Mouse (Mus musculus): ENCODE measurements at regions not wholly inside any gene's neighbourhood (a gene's known extent, or its start where the extent isn't known, plus 50 kb on each side); places are given as distances from the start of the nearest gene placed in this dataset.

DNA sequence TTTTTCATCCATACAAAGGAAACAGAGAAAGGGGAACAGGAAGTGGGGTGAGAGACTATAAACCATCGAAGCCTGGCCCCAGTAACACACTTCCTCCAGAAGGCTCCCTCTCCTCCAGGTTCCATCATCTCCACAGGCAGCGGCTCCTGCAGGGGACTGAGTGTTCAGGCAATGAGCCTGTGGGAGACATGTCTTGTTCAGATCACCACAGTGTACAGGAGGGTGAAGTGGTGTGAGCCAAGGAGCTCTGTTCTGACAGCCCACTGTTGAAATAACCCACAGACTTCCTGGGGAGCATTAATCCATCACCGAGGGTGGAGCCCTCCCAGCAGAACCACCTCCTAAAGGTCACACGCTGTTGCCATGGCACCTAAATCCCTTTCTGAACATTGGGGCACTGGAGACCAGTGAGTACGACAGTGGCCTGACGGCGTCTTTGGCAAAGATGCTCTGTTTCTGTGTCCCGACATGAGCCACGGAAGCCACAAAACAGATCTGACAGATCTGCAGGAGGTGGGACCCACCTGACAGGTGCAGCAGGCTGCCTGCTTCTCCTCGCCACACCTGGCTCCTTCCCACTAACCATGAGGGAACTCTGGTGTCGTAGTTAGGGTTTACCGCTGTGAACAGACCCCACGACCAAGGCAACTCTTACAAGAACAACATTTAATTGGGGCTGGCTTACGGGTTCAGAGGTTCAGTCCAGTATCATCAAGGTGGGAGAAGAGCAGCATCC, 60.9 kb downstream of the Psmg1 start:
- Histone ChIP-seq H3K9me3 (no peaks in the 10 kb centered on the region), H3K36me3 (no peaks in the 10 kb centered on the region), H3K4me2 (no peak overlapping the region), H3K4me1 (replicated peaks) (no peaks in the 10 kb centered on the region), H3K27ac (no peak overlapping the region), H3K27me3 (no peaks in the 10 kb centered on the region), H3K4me3 (no peak overlapping the region), H3K9ac (no peak overlapping the region)
- 76% methylated on average over 14 of the region's 14 CpGs for WGBS
- ATAC-seq (ENCODE audit: low FRiP score): no peak

DNA sequence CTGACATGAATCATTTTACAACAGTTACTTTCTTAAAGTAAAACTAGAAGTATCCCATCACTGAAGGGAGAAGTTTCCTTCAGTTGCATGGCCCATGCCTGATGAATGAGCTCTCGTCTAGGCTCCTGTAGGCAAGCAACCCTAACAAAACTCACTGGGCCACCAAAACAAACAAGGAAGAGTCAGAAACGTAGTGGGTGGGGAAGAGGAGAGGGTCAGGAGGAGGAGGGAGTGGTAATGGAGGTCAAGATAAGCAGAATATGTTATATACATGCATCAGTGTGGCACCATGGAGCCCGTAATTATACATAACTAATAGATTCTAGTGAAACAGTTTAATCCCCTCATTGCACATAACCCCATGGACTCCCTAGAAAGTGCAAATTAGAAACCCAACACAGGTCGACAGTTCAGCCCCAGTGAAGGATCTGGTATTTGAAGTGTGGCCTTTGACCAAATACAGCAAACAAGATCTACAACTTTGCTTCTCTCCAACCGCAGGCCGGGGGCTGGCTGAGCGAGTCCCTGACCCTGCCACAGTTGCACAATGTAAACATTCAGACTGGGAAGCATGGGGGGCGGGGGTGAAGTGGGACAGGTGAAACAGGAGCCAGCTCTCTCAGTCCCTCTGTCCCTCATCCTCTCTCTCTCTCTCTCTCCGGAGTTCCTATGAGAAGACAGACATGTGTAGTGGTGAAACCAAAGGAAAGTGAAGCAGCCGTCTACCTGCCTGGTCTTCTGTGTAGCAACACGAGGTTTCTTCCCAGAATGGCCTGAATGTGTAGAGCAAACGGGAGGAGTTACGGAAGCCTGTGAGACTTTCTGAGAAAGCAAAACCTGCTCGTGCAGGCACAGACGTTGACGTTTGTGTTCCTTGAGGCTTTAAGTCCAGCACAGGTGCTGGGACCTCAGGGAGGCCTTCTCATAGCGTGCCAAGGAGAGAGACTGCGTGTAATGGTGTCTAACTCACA, 62.2 kb downstream of the Psmg1 start:
- Histone ChIP-seq H3K9me3 (no peaks in the 10 kb centered on the region), H3K36me3 (no peaks in the 10 kb centered on the region), H3K4me3 (no peak overlapping the region), H3K27me3 (no peaks in the 10 kb centered on the region), H3K27ac (no peak overlapping the region), H3K4me2 (no peak overlapping the region), H3K4me1 (replicated peaks) (no peaks in the 10 kb centered on the region), H3K9ac (no peak overlapping the region)
- WGBS: 80% methylated on average over 18 of the region's 18 CpGs
- no peak for ATAC-seq (ENCODE audit: low FRiP score)

DNA sequence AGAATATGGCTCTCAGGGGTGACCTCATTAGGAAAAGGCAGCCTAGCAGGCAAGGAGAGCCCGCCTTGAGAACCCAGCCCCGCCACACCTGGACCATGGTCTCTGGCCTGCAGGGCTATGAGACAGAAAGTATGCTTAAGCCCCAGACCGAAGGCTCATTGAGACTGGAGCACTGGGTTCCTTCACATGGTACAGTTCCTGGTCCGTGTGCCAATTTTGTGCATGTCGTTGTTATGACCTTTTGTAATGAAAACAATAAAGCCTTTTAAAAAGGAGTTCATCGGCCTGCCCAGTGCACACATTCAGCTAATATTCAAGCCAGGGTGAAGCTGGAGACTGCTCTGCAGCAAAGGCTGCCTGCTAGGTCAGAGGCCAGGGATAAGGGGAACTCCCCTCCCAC, 64.2 kb downstream of the Psmg1 start:
- no peaks in the 10 kb centered on the region for H3K4me1 ChIP-seq (replicated peaks)
- H3K27ac ChIP-seq: no peak overlapping the region
- H3K9ac ChIP-seq: no peak overlapping the region
- H3K36me3 ChIP-seq: no peaks in the 10 kb centered on the region
- H3K4me3 ChIP-seq: no peak overlapping the region
- no peak for ATAC-seq (ENCODE audit: low FRiP score)
- H3K4me2 ChIP-seq: no peak overlapping the region
- no peaks in the 10 kb centered on the region for H3K9me3 ChIP-seq
- H3K27me3 ChIP-seq: no peaks in the 10 kb centered on the region
- WGBS: 77% methylated on average over 6 of the region's 6 CpGs

DNA sequence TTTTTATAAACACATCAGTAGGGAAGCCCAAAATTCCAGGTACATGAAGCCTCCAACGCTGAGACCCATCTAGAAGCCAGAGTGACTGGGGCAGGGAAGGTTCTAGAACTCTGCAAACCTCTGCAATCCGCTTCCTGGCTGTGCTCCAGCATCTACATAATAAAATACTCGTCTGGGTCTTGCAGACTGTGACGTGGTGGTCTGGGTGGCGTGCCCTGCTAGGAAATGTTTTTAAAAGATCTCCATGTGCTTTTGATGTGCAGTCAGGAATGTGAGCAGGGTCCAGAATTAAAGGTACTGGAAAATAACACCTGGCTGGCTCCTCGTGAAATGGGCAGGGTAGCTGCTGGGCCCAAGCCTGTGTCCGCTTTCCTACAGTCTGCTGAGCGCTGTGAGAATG, 66.0 kb downstream of the Psmg1 start:
- no peak overlapping the region for H3K4me3 ChIP-seq
- H3K9ac ChIP-seq: no peak overlapping the region
- H3K4me1 ChIP-seq (replicated peaks): no peaks in the 10 kb centered on the region
- no peaks in the 10 kb centered on the region for H3K9me3 ChIP-seq
- 74% methylated on average over 8 of the region's 8 CpGs for WGBS
- H3K27ac ChIP-seq: no peak overlapping the region
- no peak for ATAC-seq (ENCODE audit: low FRiP score)
- no peaks in the 10 kb centered on the region for H3K36me3 ChIP-seq
- H3K4me2 ChIP-seq: no peak overlapping the region
- no peaks in the 10 kb centered on the region for H3K27me3 ChIP-seq

DNA sequence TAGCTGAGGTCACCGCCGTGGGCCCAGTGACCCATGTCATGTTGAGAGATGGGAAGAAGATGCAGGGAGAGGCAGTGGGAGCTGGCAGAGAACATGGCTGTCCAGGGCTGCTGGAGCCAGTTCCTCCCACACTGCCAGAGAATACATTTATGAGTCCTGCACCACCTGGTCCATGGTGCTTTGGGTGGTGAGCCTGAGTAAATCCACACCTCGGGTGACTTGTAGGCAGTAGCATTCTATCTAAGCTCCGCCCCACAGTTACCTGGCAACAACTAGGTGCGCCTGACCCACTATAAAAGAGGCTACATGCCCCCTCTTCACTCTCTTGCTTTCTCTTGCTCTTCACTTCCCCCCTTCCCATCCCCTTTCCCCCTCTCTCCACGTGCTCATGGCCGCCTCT, 66.8 kb downstream of the Psmg1 start:
- no peak overlapping the region for H3K4me3 ChIP-seq
- ATAC-seq (ENCODE audit: low FRiP score): no peak
- no peak overlapping the region for H3K27ac ChIP-seq
- WGBS: 89% methylated on average over 7 of the region's 7 CpGs
- H3K9me3 ChIP-seq: no peaks in the 10 kb centered on the region
- no peaks in the 10 kb centered on the region for H3K27me3 ChIP-seq
- H3K36me3 ChIP-seq: no peaks in the 10 kb centered on the region
- no peak overlapping the region for H3K4me2 ChIP-seq
- H3K9ac ChIP-seq: no peak overlapping the region
- H3K4me1 ChIP-seq (replicated peaks): no peaks in the 10 kb centered on the region

DNA sequence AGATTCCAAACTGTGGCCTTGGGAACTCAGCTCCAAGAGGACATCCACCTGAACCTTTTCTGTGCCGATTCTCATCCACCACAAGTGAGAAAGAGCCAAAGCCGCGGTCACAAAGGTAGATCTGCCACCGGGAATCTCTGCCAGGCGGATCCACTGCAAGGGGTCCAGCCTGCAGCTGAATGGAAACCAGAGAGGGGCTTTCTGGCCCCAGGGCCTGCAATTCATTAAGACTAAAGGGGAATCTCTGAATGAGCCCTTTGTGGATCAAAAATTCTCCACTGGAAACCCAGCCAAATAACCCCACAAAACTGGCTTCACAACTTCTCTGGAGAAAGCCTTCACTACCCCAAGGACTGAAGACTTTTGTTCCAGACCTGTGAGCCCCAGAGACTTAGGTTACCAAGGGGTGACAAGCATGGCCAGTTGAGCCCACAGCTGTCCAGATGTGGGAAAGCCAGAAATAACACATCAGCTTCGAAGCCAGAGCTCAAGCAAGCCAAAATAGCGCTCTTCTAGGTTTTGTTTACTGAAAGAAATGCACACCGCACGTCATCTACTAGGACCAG, 68.3 kb downstream of the Psmg1 start:
- no peaks in the 10 kb centered on the region for H3K36me3 ChIP-seq
- H3K4me3 ChIP-seq: no peak overlapping the region
- H3K4me2 ChIP-seq: no peak overlapping the region
- no peak overlapping the region for H3K27ac ChIP-seq
- no peak for ATAC-seq (ENCODE audit: low FRiP score)
- 82% methylated on average over 9 of the region's 9 CpGs for WGBS
- H3K9ac ChIP-seq: no peak overlapping the region
- H3K27me3 ChIP-seq: no peaks in the 10 kb centered on the region
- H3K4me1 ChIP-seq (replicated peaks): no peaks in the 10 kb centered on the region
- no peaks in the 10 kb centered on the region for H3K9me3 ChIP-seq

DNA sequence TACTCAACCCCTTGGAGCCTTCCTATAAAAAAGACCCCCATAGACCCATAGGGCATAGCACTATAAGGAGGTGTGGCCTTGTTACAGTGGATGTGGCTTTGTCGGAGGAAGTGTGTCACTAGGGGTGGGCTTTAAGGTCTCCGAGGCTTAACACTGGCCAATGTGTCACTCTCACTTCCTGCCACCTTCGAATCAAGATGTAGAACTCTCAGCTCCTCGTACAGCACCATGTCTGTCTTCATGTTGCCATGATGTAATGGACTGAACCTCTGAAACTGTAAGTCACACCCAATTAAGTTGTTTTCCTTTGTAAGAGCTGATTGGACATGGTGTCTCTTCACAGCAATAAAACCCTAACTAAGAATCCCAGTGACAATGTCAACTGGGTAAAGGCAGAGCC, 69.6 kb downstream of the Psmg1 start:
- Histone ChIP-seq H3K4me1 (replicated peaks) (no peaks in the 10 kb centered on the region), H3K9me3 (no peaks in the 10 kb centered on the region), H3K4me2 (no peak overlapping the region), H3K9ac (no peak overlapping the region), H3K36me3 (no peaks in the 10 kb centered on the region), H3K27me3 (no peaks in the 10 kb centered on the region), H3K4me3 (no peak overlapping the region), H3K27ac (no peak overlapping the region)
- 84% methylated on average over 4 of the region's 4 CpGs for WGBS
- ATAC-seq (ENCODE audit: low FRiP score): no peak

DNA sequence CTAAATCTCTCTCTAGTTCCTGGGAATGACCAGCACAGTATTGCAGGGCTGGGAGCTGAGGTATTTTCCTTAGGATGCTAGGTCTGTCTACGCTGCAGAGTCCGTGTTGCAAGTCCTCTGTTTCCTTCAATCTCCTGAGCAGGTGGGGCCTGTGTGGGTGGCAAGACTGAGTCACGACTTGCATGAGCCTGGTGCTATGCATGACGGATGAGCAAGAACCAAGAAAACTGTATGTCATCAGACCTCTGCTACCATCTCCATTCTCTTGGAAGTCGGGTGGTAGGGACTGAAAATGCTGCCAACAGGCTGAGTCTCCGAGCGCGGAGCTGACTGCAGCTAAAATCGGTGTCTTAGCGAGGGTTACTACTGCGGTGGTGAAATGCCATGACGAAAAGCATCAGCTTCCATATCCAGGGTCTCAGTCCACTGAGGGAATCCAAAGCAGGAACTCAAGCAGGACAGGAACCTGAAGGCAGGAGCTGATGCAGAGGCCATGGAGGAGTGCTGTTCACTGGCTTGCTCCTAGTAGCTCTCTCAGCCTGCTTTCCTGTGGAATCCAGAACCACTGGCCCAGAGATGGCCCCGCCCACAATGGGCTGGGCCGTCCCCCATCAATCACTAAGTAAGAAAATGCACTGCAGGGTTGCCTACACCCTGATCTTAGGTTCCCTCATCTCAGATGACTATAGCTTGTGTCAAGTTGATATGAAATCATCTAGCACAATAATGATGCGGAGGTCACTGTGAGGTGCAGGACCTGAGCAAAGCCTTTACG, 71.9 kb downstream of the Psmg1 start:
- no peaks in the 10 kb centered on the region for H3K27me3 ChIP-seq
- 94% methylated on average over 16 of the region's 16 CpGs for WGBS

DNA sequence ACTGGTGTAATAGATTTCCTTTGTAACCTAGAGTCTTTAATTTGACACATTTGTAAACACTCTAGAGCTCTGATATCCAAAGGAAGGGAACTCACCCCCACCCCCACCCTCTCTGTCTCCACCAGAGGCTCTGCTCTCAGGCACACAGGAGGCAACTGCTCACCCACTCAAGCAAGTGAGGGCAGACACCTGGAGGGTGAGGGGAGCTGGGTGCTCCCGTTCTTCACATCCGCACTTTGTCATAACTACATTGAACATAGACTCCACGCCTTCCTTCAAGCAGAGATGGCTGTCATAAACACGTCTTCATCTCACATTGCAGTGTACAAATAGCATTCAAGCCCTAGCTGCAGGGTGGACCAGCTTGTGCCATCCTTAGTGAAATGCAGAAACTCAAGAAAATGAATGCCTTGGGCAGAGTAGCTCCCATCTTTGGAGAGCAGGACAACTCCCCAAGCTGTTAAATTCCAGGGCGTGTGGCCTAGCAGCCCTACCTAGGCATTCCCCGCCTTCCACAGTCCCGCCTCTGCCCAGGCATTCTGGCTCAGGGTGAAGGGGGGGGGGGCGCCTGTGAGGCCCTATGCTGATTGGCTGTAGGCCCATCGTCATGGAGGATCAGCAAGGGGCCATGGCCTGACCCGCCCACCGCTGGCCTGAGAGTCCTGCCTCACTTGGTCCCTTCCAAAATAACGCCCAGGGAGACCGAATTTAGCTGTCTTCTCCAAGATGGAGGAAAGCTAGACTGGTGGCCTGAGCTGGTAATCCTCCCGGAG, 72.9 kb downstream of the Psmg1 start:
- no peaks in the 10 kb centered on the region for H3K9me3 ChIP-seq
- ATAC-seq (ENCODE audit: low FRiP score): no peak
- no peaks in the 10 kb centered on the region for H3K27me3 ChIP-seq
- no peaks in the 10 kb centered on the region for H3K4me1 ChIP-seq (replicated peaks)
- no peak overlapping the region for H3K4me3 ChIP-seq
- H3K4me2 ChIP-seq: no peak overlapping the region
- H3K27ac ChIP-seq: no peak overlapping the region
- no peak overlapping the region for H3K9ac ChIP-seq
- no peaks in the 10 kb centered on the region for H3K36me3 ChIP-seq
- WGBS: 67% methylated on average over 14 of the region's 14 CpGs

More for the DNA sequence above, 71.9 kb downstream of the Psmg1 start:
- ATAC-seq (ENCODE audit: low FRiP score): no peak
- no peaks in the 10 kb centered on the region for H3K36me3 ChIP-seq
- no peak overlapping the region for H3K9ac ChIP-seq
- no peaks in the 10 kb centered on the region for H3K4me1 ChIP-seq (replicated peaks)
- H3K4me2 ChIP-seq: no peak overlapping the region
- no peak overlapping the region for H3K27ac ChIP-seq
- no peaks in the 10 kb centered on the region for H3K9me3 ChIP-seq
- no peak overlapping the region for H3K4me3 ChIP-seq

DNA sequence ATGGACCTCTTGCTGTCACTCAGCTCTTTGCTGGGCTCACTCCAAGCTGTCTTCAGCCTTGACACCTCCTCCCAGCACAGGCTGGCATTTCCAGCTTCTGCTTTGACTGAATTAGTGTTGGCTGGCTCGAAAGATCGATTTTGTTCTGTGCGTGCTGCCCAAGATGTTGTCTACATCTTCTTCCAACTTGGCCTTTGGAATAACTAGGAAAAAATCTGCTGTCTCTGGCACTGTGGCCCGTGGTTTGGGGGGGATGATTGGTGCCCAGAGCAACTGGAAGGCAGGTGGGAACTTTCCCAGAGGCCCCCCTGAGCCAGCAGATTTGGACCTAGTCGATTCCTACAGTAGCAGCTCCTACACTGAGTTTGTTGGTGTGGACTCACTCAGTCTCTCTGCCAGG, 76.9 kb downstream of the Psmg1 start:
- Histone ChIP-seq H3K4me3 (no peak overlapping the region), H3K4me2 (no peak overlapping the region), H3K4me1 (replicated peaks) (no peaks in the 10 kb centered on the region), H3K9ac (no peak overlapping the region), H3K27ac (no peak overlapping the region), H3K36me3 (no peaks in the 10 kb centered on the region), H3K9me3 (no peaks in the 10 kb centered on the region), H3K27me3 (no peaks in the 10 kb centered on the region)
- ATAC-seq (ENCODE audit: low FRiP score): no peak
- 81% methylated on average over 5 of the region's 5 CpGs for WGBS

DNA sequence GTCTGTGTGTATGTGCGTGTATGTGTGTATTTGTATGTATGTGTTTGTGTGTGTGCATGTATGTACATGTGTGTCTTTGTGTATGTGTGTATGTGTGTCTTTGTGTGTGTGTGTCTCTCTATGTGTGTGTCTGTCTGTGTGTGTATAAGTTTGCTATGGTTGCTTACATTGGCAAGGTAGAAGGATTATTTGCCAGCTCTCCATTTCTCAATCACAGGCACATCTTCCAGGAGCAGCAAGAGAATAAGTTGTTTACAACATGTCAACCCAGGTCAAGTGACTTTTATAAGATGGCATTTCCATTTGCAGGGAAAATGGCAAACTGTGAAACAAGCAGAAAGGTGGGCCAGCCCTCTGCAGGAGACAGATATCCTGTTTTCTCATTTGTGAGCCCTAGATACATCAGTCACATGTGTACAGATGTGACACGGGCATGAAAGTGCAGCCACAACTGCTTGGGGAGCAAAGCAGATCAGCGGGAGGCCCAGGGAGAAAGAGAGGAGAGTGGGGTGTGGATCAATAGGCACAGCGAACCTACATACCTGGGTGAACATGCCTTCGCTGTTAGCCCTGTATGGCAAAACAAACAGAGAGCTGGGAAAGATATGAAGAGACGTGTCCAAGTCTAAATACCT, 86.1 kb downstream of the Psmg1 start:
- H3K4me3 ChIP-seq: no peak overlapping the region
- 79% methylated on average over 6 of the region's 6 CpGs for WGBS
- H3K9me3 ChIP-seq: no peaks in the 10 kb centered on the region
- no peak overlapping the region for H3K27ac ChIP-seq
- H3K36me3 ChIP-seq: no peaks in the 10 kb centered on the region
- H3K27me3 ChIP-seq: no peaks in the 10 kb centered on the region
- no peak for ATAC-seq (ENCODE audit: low FRiP score)
- no peak overlapping the region for H3K9ac ChIP-seq
- H3K4me2 ChIP-seq: no peak overlapping the region
- no peaks in the 10 kb centered on the region for H3K4me1 ChIP-seq (replicated peaks)
